Mouse (Mus musculus) Muller cell, postnatal 12 days (primary cell): ENCODE measurements around the gene Gm27021.

Source experiments
- DNase-seq: peaks from one replicate; pipeline ENCODE4 v3.0.0-alpha.2; 2015; ENCODE audit errors: inconsistent ontology term

Gm27021 gene

GRCm38 (mm10) chr8:120641245-120641644 is 26.6 kb downstream of the Gm27021 start:
- no peak for DNase-seq

GRCm38 (mm10) chr8:120634329-120634839 is 33.5 kb downstream of the Gm27021 start:
- peak; percentile 75 for DNase-seq

- peak; percentile 48 for DNase-seq
Observed at GRCm38 (mm10) chr8:120633665-120634271, 34.1 kb downstream of the Gm27021 start.

GRCm38 (mm10) chr8:120632969-120633664 is 34.8 kb downstream of the Gm27021 start:
- no peak for DNase-seq

- peak; percentile 75 for DNase-seq
Observed at GRCm38 (mm10) chr8:120631441-120632375, 36.2 kb downstream of the Gm27021 start.

GRCm38 (mm10) chr8:120630848-120631247 is 37.0 kb downstream of the Gm27021 start:
- DNase-seq: no peak

GRCm38 (mm10) chr8:120630031-120630430 is 37.8 kb downstream of the Gm27021 start:
- no peak for DNase-seq

GRCm38 (mm10) chr8:120627298-120627697 is 40.6 kb downstream of the Gm27021 start:
- DNase-seq: no peak

- DNase-seq: no peak
Observed at GRCm38 (mm10) chr8:120626461-120626860, 41.4 kb downstream of the Gm27021 start.

GRCm38 (mm10) chr8:120623608-120624007 is 44.3 kb downstream of the Gm27021 start:
- DNase-seq: no peak

- no peak for DNase-seq
Observed at GRCm38 (mm10) chr8:120622161-120622560, 45.7 kb downstream of the Gm27021 start.

- DNase-seq: no peak
Observed at GRCm38 (mm10) chr8:120620441-120620840, 47.4 kb downstream of the Gm27021 start.

- DNase-seq: peak; percentile 47
Observed at GRCm38 (mm10) chr8:120619235-120620180, 48.4 kb downstream of the Gm27021 start.

GRCm38 (mm10) chr8:120618110-120618509 is 49.8 kb downstream of the Gm27021 start:
- peak; percentile 67 for DNase-seq

GRCm38 (mm10) chr8:120616663-120617626 is 50.9 kb downstream of the Gm27021 start:
- DNase-seq: no peak

GRCm38 (mm10) chr8:120614491-120614890 is 53.4 kb downstream of the Gm27021 start:
- DNase-seq: no peak

- no peak for DNase-seq
Observed at GRCm38 (mm10) chr8:120610824-120611223, 57.1 kb downstream of the Gm27021 start.

- no peak for DNase-seq
Observed at GRCm38 (mm10) chr8:120607885-120608284, 60.0 kb downstream of the Gm27021 start.

- DNase-seq: no peak
Observed at GRCm38 (mm10) chr8:120607460-120607859, 60.4 kb downstream of the Gm27021 start.

- no peak for DNase-seq
Observed at GRCm38 (mm10) chr8:120602672-120603071, 65.2 kb downstream of the Gm27021 start.
